Mouse (Mus musculus) adrenal gland, postnatal 36 days (tissue): ENCODE data around the gene Ddr1. TPM values are rescaled to one million over a fixed set of nuclear protein-coding genes. Genes with fewer than 3 reads are reported as not detected.

Experiments
- DNase-seq, 2 experiments: peaks; one replicate each; pipeline ENCODE4 v3.0.0; 2021; ENCODE audit warnings: mixed read lengths in 1 of 2
- total RNA-seq, 2 experiments: library from RNA; stranded (reverse); gene quantifications; 2 replicates each; pipeline ENCODE4 v1.2.3; 2021

The Ddr1 gene
- total RNA-seq, 2 experiments from 2014 or later = 43.4 to 48.8 TPM

DNA sequence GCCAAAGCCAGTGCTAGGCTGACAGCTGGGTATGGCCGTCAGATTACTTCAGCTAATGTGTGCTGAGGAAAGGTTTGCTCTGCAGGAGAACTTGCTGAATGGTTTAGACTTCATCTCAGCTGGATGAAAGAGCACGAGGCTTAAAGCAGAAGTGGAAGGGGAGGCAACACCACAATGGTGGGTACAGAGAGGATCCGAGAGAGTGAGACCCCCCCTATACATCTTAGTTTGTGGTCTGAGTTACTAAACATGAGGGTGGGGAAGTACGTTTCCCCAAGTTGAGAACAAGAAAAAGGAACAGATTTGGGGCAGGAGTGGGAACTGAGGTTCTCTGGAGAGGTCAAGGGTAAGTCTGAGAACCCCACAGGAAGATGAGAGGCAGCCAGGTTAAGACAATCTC lies 12.1 kb downstream of the Ddr1 start:
- DNase-seq = no peak

- no peak for DNase-seq
These were observed 12.6 kb downstream of the Ddr1 start for GRCm38 (mm10) chr17:35691811-35692210.

DNA sequence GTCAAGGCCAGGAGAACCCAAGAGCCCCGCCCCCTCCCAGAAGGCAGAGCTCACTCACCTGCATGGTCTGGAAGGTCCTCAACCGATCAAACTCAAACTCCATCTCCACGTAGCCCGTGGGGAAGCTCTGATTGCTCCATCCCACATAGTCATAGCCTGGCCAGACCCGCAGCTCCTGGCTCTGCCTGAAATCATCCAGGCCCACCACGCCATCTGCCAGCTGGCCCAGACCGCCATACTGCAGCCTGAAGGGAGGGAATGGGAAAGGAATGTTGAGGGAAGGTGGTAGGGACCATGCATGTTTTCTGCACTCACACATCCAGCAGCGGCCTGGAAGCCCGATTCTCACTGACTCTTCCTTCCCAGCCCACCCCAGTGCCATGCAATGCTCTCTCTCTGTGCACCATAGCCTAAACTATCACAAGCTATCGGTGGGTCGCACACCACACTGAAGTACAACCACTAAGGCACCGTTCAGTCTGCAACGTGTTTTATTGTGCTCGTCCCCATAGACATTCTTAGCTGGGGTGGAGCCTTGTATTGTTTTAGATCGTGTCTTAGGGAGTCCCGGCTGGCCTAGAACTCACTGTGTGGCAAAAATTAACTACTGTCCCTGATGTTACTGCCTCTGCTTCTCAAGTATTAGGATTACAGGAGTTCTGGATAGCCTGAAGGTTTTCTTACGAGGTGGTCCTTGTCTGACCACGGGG lies 14.3 kb downstream of the Ddr1 start:
- DNase-seq = no peak

GRCm38 (mm10) chr17:35688347-35689175 lies 15.9 kb downstream of the Ddr1 start:
- DNase-seq = no peak

GRCm38 (mm10) chr17:35685061-35685460 lies 19.4 kb downstream of the Ddr1 start:
- DNase-seq = no peak

DNA sequence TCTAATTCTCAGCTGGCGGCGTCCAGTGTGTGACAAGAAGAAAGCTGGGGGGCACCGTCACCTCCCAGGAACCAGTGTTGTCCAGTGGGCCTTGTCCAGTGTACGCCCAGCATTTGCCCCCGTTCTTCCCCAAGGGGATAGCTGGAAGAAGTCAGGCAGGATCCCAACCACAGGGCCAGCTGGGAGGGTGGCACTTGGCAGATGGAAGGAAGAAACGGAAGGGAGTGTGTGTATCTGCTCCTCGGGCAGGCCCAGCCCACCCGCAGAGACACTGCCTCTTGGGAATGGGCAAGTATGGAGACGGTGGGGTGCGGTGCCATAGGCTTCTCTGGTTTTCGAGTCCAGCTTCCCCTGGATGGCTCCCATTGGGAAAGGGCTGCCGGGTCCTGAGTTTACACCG lies 22.4 kb downstream of the Ddr1 start:
- no peak for DNase-seq

DNA sequence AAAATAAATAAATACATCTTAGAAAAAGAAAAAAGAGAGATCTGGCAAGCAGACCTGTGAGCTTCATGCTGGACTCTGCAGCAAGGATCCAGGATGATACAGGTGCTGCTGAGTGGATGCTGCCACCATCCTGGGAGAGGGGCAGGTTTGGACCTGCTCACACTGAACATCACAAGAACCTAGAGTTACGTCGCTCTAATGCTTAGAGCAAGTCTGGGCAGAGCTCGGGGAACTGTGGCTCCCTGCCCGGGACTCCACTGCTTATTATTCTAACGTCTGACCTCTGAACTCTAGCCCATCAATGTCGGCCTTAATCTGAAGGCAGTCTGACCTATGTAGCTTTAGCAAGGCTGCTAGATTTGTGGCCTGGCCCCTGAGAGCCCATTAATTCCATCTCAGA lies 23.8 kb downstream of the Ddr1 start:
- DNase-seq = no peak

- DNase-seq = peak; percentile 83 to 90
These were observed 30.9 kb downstream of the Ddr1 start, which contains the start of gene Gtf2h4 for GRCm38 (mm10) chr17:35673416-35674035. Gene Gtf2h4, minus strand, starts transcription at chr17:35673739.

GRCm38 (mm10) chr17:35672527-35672926 lies 31.9 kb downstream of the Ddr1 start:
- DNase-seq = no peak

- no peak for DNase-seq
These were observed 32.6 kb downstream of the Ddr1 start for GRCm38 (mm10) chr17:35671846-35672245.

GRCm38 (mm10) chr17:35669731-35670130 lies 34.7 kb downstream of the Ddr1 start:
- DNase-seq = no peak

- DNase-seq = peak; percentile 96 to 97
These were observed 36.9 kb downstream of the Ddr1 start, which contains the start of gene Vars2 for GRCm38 (mm10) chr17:35667334-35668065. Gene Vars2, minus strand, starts transcription at chr17:35667592.

- peak; percentile 10 to 20 for DNase-seq
These were observed 37.6 kb downstream of the Ddr1 start for GRCm38 (mm10) chr17:35666851-35667256.

GRCm38 (mm10) chr17:35665957-35666515 lies 38.4 kb downstream of the Ddr1 start:
- DNase-seq = peak; percentile 12 to 30

GRCm38 (mm10) chr17:35653086-35653485 lies 51.3 kb downstream of the Ddr1 start:
- no peak for DNase-seq

GRCm38 (mm10) chr17:35649429-35649828 lies 55.0 kb downstream of the Ddr1 start:
- DNase-seq = no peak

GRCm38 (mm10) chr17:35643609-35644236 lies 60.7 kb downstream of the Ddr1 start, which contains the start of gene Mucl3:
Gene Mucl3, minus strand, starts transcription at chr17:35643695.
- no peak for DNase-seq

- no peak for DNase-seq
These were observed 65.1 kb downstream of the Ddr1 start for GRCm38 (mm10) chr17:35639352-35639751.

- peak; percentile 40 to 64 for DNase-seq
These were observed 65.8 kb downstream of the Ddr1 start for GRCm38 (mm10) chr17:35638475-35639190.

GRCm38 (mm10) chr17:35636363-35636762 lies 68.1 kb downstream of the Ddr1 start:
- DNase-seq = peak; percentile 10 to 47
